Comparison of ENCODE assay signal across 21 mouse cellular contexts in the genomic region with DNA sequence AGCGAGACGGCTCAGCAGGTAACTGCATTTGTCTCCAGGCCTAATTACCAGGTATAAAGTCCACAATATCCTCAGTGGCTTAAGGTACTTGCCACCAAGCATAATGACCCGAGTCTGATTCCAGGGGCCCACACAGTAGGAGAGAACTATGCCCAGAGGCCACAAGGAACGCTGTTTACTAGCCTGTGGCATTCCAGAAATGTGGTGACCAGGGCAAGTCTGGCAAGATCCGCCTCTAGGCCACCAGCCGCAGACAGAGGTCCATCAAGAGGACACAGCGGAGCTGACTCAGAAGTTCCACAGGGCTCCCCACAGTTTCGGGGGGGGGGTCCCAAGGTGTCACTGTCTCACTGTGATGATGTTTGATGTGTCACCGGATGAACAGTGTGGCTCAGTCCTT. TPM values are rescaled to one million over a fixed set of nuclear protein-coding genes. Genes with fewer than 3 reads are reported as not detected.
A peak's percentile ranks its signal among the peaks of the same experiment; 100 is the strongest.
DNase-seq lines count a peak whose midpoint lies in the region; ATAC-seq and TF ChIP-seq lines count a peak whose summit lies in the region.
"Had no signal": no experiment of that assay in that cellular context is flagged by ENCODE, and none has a peak within 500 bp of the region (broad histone marks: within the 10 kb centered on the region; RNA-seq: fewer than 3 reads in every experiment).

No protein-coding gene starts in this region.

- TF ChIP-seq CTCF in lung, adult 2 months (IDR thresholded peaks at IDR 0.05; ENCODE audit: insufficient read depth, low read length), result no peak

- H3K4me1 ChIP-seq in heart, embryonic 11.5 days (ENCODE audit: control insufficient read depth, insufficient read depth, low read length), result peaks cover 45% of the 10 kb centered on the region
- H3K4me1 ChIP-seq in lung, adult 2 months (ENCODE audit: control insufficient read depth, insufficient read depth, low read length), result no peaks in the 10 kb centered on the region
- H3K4me1 ChIP-seq in hindbrain, embryonic 13.5 days (replicated peaks), result peaks cover 14% of the 10 kb centered on the region

- H3K36me3 ChIP-seq in heart, embryonic 11.5 days (ENCODE audit: control insufficient read depth, insufficient read depth, low read length), result no peaks in the 10 kb centered on the region
- H3K36me3 ChIP-seq in hindbrain, embryonic 13.5 days, result no peaks in the 10 kb centered on the region
- H3K36me3 ChIP-seq: hindbrain, embryonic 12.5 days; liver, embryonic 12.5 days; midbrain, embryonic 13.5 days had no signal

- H3K4me3 ChIP-seq in heart, embryonic 11.5 days (ENCODE audit: low read depth, low read length), result no peak overlapping the region
- no peak overlapping the region for H3K4me3 ChIP-seq in lung, adult 2 months (replicated peaks; ENCODE audit: extremely low read depth, low read depth, low read length)
- no peak overlapping the region for H3K4me3 ChIP-seq in hindbrain, embryonic 13.5 days
- H3K4me3 ChIP-seq: embryonic facial prominence, embryonic 10.5 days; erythroblast, embryonic 14.5 days; hindbrain, embryonic 12.5 days; liver, embryonic 12.5 days; midbrain, embryonic 13.5 days; myocyte had no signal

- no peak for DNase-seq in heart, adult 9 months (ENCODE audit: low spot score in 2 of 2)
- DNase-seq in lung, adult 18-20 months, result peak; percentile 13 to 18
- no peak for DNase-seq in lung, adult 2 months
- DNase-seq in kidney, adult 8-10 months, result peak; percentile 78 to 86
- peak; percentile 38 to 68 for DNase-seq in kidney, postnatal 4 days
- no peak for DNase-seq in thymus, adult 18-20 months
- DNase-seq: cerebellum, adult 11-12 months; cerebellum, postnatal 36 days; forebrain, postnatal 0 days; layer of hippocampus, postnatal 36 days; left cerebral cortex, postnatal 4 days; thymus, postnatal 36 days had no signal

- H3K4me2 ChIP-seq in heart, embryonic 11.5 days, result peak overlapping the region; percentile 16; the same call in 1 of the 2 replicates
- H3K4me2 ChIP-seq in hindbrain, embryonic 13.5 days, result no peak overlapping the region
- H3K4me2 ChIP-seq: hindbrain, embryonic 12.5 days; liver, embryonic 12.5 days; midbrain, embryonic 13.5 days had no signal

- H3K27ac ChIP-seq in heart, embryonic 11.5 days (ENCODE audit: low read depth, low read length), result peak overlapping the region; percentile 66
- H3K27ac ChIP-seq in hindbrain, embryonic 13.5 days, result no peak overlapping the region
- H3K27ac ChIP-seq: hindbrain, embryonic 12.5 days; liver, embryonic 12.5 days; midbrain, embryonic 13.5 days; stomach, postnatal 0 days had no signal

- no peak overlapping the region for H3K9ac ChIP-seq in heart, embryonic 11.5 days (ENCODE audit: low read depth, low read length)
- no peak overlapping the region for H3K9ac ChIP-seq in hindbrain, embryonic 13.5 days
- H3K9ac ChIP-seq: forebrain, postnatal 0 days; hindbrain, embryonic 12.5 days; liver, embryonic 12.5 days; midbrain, embryonic 13.5 days had no signal

- peak; percentile 27; the same call in 1 of the 2 replicates for ATAC-seq in heart, embryonic 11.5 days (replicated peaks; ENCODE audit: insufficient number of reproducible peaks, low FRiP score, low TSS enrichment)
- ATAC-seq in hindbrain, embryonic 13.5 days (ENCODE audit: low FRiP score), result no peak
- ATAC-seq: forebrain, postnatal 0 days; liver, embryonic 12.5 days; midbrain, embryonic 13.5 days had no signal

- H3K9me3 ChIP-seq in heart, embryonic 11.5 days (replicated peaks; ENCODE audit: control insufficient read depth, low read length), result no peaks in the 10 kb centered on the region
- no peaks in the 10 kb centered on the region for H3K9me3 ChIP-seq in hindbrain, embryonic 13.5 days
- H3K9me3 ChIP-seq: embryonic facial prominence, embryonic 10.5 days; hindbrain, embryonic 12.5 days; liver, embryonic 12.5 days; midbrain, embryonic 13.5 days had no signal

- no peaks in the 10 kb centered on the region for H3K27me3 ChIP-seq in heart, embryonic 11.5 days (ENCODE audit: control insufficient read depth, insufficient read depth, low read length)
- H3K27me3 ChIP-seq in hindbrain, embryonic 13.5 days, result peaks cover 11% of the 10 kb centered on the region
- H3K27me3 ChIP-seq: liver, embryonic 12.5 days; midbrain, embryonic 13.5 days had no signal

- WGBS in heart, embryonic 11.5 days (ENCODE audit: insufficient replicate concordance), result 63% methylated on average over 9 of the region's 9 CpGs
- 67% methylated on average over 9 of the region's 9 CpGs for WGBS in lung, adult 2 months
- 79% methylated on average over 9 of the region's 9 CpGs for WGBS in hindbrain, embryonic 13.5 days

- TF ChIP-seq POLR2A in lung, adult 2 months (IDR thresholded peaks at IDR 0.05; ENCODE audit: borderline replicate concordance, extremely low read depth, low read depth, low read length), result no peak

RNA-seq across cellular contexts. Expression of a gene that starts 34.0 kb away (rescaled TPM):
- 66.2 and 81.8 TPM in 2 replicates for polyA plus RNA-seq in heart, embryonic 11.5 days (2014; fragmentation: Nextera tagmentation; extraction: Ambion mirVana)
- polyA plus RNA-seq in lung, adult 2 months (2012; rRNA removed), result 3.2 and 5.3 TPM in 2 replicates
- polyA plus RNA-seq in hindbrain, embryonic 13.5 days (2015; fragmentation: Nextera tagmentation; extraction: Ambion mirVana), result 12.4 and 12.5 TPM in 2 replicates
- polyA plus RNA-seq: erythroblast, embryonic 14.5 days; myocyte had no signal

Comparison
In these comparisons a context has a peak if more than half of its experiments do, and no peak if none do; other contexts are left out.
1. DNase-seq: peak in lung, adult 18-20 months (2 of 2), kidney, adult 8-10 months (2 of 2) and kidney, postnatal 4 days (2 of 2); none in heart, adult 9 months (0 of 2), lung, adult 2 months (single experiment) and thymus, adult 18-20 months (0 of 2).